Mouse (Mus musculus): ENCODE data around the gene Nags. TPM values are rescaled to one million over a fixed set of nuclear protein-coding genes. Genes with fewer than 3 reads are reported as not detected.

Nags gene
- total and polyA plus RNA-seq, 2 experiments from 2014 or later: 0.09 to 0.16 TPM

- TF ChIP-seq CTCF (IDR thresholded peaks at IDR 0.05): peak; percentile 86
- no peak overlapping the region for H3K9ac ChIP-seq (replicated peaks; ENCODE audit: low read length, poor library complexity, severe bottlenecking)
- no peak for ATAC-seq (ENCODE audit: low FRiP score)
These were observed 42.6 kb upstream of the Nags start for GRCm38 (mm10) chr11:102102485-102103258.

GRCm38 (mm10) chr11:102106911-102107310 lies 38.4 kb upstream of the Nags start:
- no peak for TF ChIP-seq CTCF (IDR thresholded peaks at IDR 0.05)
- H3K9me3 ChIP-seq (ENCODE audit: low read length): no peaks in the 10 kb centered on the region
- no peak overlapping the region for H3K27ac ChIP-seq (ENCODE audit: low read depth, low read length)
- no peak for DNase-seq (ENCODE audit: low spot score)
- ATAC-seq (ENCODE audit: low FRiP score): no peak
- H3K9ac ChIP-seq (replicated peaks; ENCODE audit: low read length, poor library complexity, severe bottlenecking): no peak overlapping the region
- H3K36me3 ChIP-seq (ENCODE audit: insufficient read depth, low read length): no peaks in the 10 kb centered on the region
- 3% methylated on average over 19 of the region's 21 CpGs for WGBS
- peaks cover 47% of the 10 kb centered on the region for H3K27me3 ChIP-seq (ENCODE audit: insufficient read depth, low read length)
- H3K4me2 ChIP-seq (ENCODE audit: low read depth, low read length, poor library complexity, severe bottlenecking): 0 out of 2 replicates have a peak overlapping the region, but pooled peaks have one; percentile 18
- H3K4me1 ChIP-seq (ENCODE audit: insufficient read depth, low read length): no peaks in the 10 kb centered on the region
- no peak overlapping the region for H3K4me3 ChIP-seq (ENCODE audit: low read depth, low read length)

More at GRCm38 (mm10) chr11:102102485-102103258, 42.6 kb upstream of the Nags start:
- Histone ChIP-seq H3K4me1 (ENCODE audit: insufficient read depth, low read length) (no peaks in the 10 kb centered on the region), H3K9me3 (ENCODE audit: low read length) (no peaks in the 10 kb centered on the region), H3K27me3 (ENCODE audit: insufficient read depth, low read length) (peaks cover 34% of the 10 kb centered on the region), H3K36me3 (ENCODE audit: insufficient read depth, low read length) (no peaks in the 10 kb centered on the region), H3K4me2 (ENCODE audit: low read depth, low read length, poor library complexity, severe bottlenecking) (no peak overlapping the region), H3K4me3 (ENCODE audit: low read depth, low read length) (no peak overlapping the region), H3K27ac (ENCODE audit: low read depth, low read length) (no peak overlapping the region)
- 19% methylated on average over 17 of the region's 17 CpGs for WGBS
- DNase-seq (ENCODE audit: low spot score): peak; percentile 77

GRCm38 (mm10) chr11:102107732-102108131 lies 37.6 kb upstream of the Nags start, which contains the start of gene Pyy:
TSS of gene Pyy (minus strand) at chr11:102107832.
- no peak for ATAC-seq (ENCODE audit: low FRiP score)
- peaks cover 47% of the 10 kb centered on the region for H3K27me3 ChIP-seq (ENCODE audit: insufficient read depth, low read length)
- H3K4me1 ChIP-seq (ENCODE audit: insufficient read depth, low read length): no peaks in the 10 kb centered on the region
- 9% methylated on average over 9 of the region's 9 CpGs for WGBS
- no peak within 1 kb of the TSS for H3K9ac ChIP-seq (replicated peaks; ENCODE audit: low read length, poor library complexity, severe bottlenecking)
- DNase-seq (ENCODE audit: low spot score): no peak
- no peaks in the 10 kb centered on the region for H3K9me3 ChIP-seq (ENCODE audit: low read length)
- H3K4me2 ChIP-seq (ENCODE audit: low read depth, low read length, poor library complexity, severe bottlenecking): 0 out of 2 replicates have a peak within 1 kb of the TSS, but pooled peaks have one; percentile 18
- no peaks in the 10 kb centered on the region for H3K36me3 ChIP-seq (ENCODE audit: insufficient read depth, low read length)
- H3K27ac ChIP-seq (ENCODE audit: low read depth, low read length): no peak within 1 kb of the TSS
- no peak within 1 kb of the TSS for H3K4me3 ChIP-seq (ENCODE audit: low read depth, low read length)
- no peak for TF ChIP-seq CTCF (IDR thresholded peaks at IDR 0.05)

- no peak for DNase-seq (ENCODE audit: low spot score)
- Histone ChIP-seq H3K4me1 (ENCODE audit: insufficient read depth, low read length) (no peaks in the 10 kb centered on the region), H3K36me3 (ENCODE audit: insufficient read depth, low read length) (no peaks in the 10 kb centered on the region), H3K27ac (ENCODE audit: low read depth, low read length) (no peak overlapping the region), H3K4me3 (ENCODE audit: low read depth, low read length) (no peak overlapping the region), H3K9ac (replicated peaks; ENCODE audit: low read length, poor library complexity, severe bottlenecking) (no peak overlapping the region), H3K27me3 (ENCODE audit: insufficient read depth, low read length) (peaks cover 24% of the 10 kb centered on the region), H3K9me3 (ENCODE audit: low read length) (no peaks in the 10 kb centered on the region), H3K4me2 (ENCODE audit: low read depth, low read length, poor library complexity, severe bottlenecking) (no peak overlapping the region)
- no peak for ATAC-seq (ENCODE audit: low FRiP score)
- WGBS: 84% methylated on average over 5 of the region's 5 CpGs
- no peak for TF ChIP-seq CTCF (IDR thresholded peaks at IDR 0.05)
These were observed 33.7 kb upstream of the Nags start for GRCm38 (mm10) chr11:102111576-102111975.

GRCm38 (mm10) chr11:102116241-102116640 lies 29.1 kb upstream of the Nags start:
- no peak for ATAC-seq (ENCODE audit: low FRiP score)
- no peak for DNase-seq (ENCODE audit: low spot score)
- TF ChIP-seq CTCF (IDR thresholded peaks at IDR 0.05): no peak

GRCm38 (mm10) chr11:102117386-102117785 lies 27.9 kb upstream of the Nags start:
- H3K9me3 ChIP-seq (ENCODE audit: low read length): no peaks in the 10 kb centered on the region
- ATAC-seq (ENCODE audit: low FRiP score) (no peak), DNase-seq (ENCODE audit: low spot score) (no peak)
- H3K4me3 ChIP-seq (ENCODE audit: low read depth, low read length): no peak overlapping the region
- 86% methylated on average over 6 of the region's 6 CpGs for WGBS
- H3K9ac ChIP-seq (replicated peaks; ENCODE audit: low read length, poor library complexity, severe bottlenecking): no peak overlapping the region
- H3K4me1 ChIP-seq (ENCODE audit: insufficient read depth, low read length): no peaks in the 10 kb centered on the region
- H3K4me2 ChIP-seq (ENCODE audit: low read depth, low read length, poor library complexity, severe bottlenecking): no peak overlapping the region
- TF ChIP-seq CTCF (IDR thresholded peaks at IDR 0.05): no peak
- no peak overlapping the region for H3K27ac ChIP-seq (ENCODE audit: low read depth, low read length)
- H3K27me3 ChIP-seq (ENCODE audit: insufficient read depth, low read length): no peaks in the 10 kb centered on the region
- H3K36me3 ChIP-seq (ENCODE audit: insufficient read depth, low read length): no peaks in the 10 kb centered on the region

More at GRCm38 (mm10) chr11:102116241-102116640, 29.1 kb upstream of the Nags start:
- H3K4me3 ChIP-seq (ENCODE audit: low read depth, low read length): no peak overlapping the region
- H3K9ac ChIP-seq (replicated peaks; ENCODE audit: low read length, poor library complexity, severe bottlenecking): no peak overlapping the region
- no peak overlapping the region for H3K4me2 ChIP-seq (ENCODE audit: low read depth, low read length, poor library complexity, severe bottlenecking)
- no peaks in the 10 kb centered on the region for H3K9me3 ChIP-seq (ENCODE audit: low read length)
- WGBS: 85% methylated on average over 8 of the region's 8 CpGs
- no peaks in the 10 kb centered on the region for H3K36me3 ChIP-seq (ENCODE audit: insufficient read depth, low read length)
- H3K27me3 ChIP-seq (ENCODE audit: insufficient read depth, low read length): no peaks in the 10 kb centered on the region
- H3K4me1 ChIP-seq (ENCODE audit: insufficient read depth, low read length): no peaks in the 10 kb centered on the region
- H3K27ac ChIP-seq (ENCODE audit: low read depth, low read length): no peak overlapping the region
